Mouse (Mus musculus): Measurements from ENCODE around the gene Adap1. TPM values are rescaled to one million over a fixed set of nuclear protein-coding genes. Genes with fewer than 3 reads are reported as not detected.

Gene Adap1
- polyA plus RNA-seq, 1 experiment from 2014 or later = 3.3 TPM

DNA sequence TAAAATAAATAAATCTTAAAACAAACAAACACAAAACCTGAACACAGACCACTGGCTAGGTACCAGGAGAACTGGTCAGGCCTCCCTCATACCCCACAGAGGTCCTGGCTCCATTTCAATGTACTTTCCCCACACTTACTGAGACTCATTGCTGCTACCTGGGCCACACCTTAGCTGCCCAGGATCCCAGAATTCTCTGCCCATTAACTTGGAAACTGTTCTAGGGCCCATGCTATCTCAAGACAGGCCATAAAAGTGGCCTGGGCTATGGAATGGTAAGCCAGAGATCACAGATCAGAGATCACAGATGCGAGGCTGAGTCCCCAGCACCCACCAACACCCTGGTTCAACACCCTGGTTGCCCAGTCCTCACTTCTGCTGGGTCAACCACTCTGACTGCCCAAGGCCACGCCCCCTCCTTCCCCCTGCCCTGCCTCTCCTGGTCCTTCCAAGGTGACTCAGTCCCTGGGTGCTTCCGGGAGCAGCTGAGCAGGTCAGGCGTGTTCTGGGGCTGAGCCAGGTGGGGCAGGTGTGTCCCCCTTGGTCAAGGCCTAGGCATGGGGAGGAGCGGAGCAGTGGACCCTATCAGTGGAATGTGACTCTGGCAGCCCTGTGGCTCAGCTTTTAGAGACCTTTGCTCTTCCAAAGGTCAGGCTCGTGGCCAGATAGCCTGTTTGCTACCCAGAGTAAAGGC is 8.3 kb downstream of the Adap1 start:
- Histone ChIP-seq H3K27me3 (0 out of 2 replicates have a peak, but pooled peaks cover 6% of the 10 kb centered on the region), H3K27ac (no peak overlapping the region), H3K9me3 (no peaks in the 10 kb centered on the region), H3K4me2 (no peak overlapping the region), H3K36me3 (replicated peaks) (no peaks in the 10 kb centered on the region), H3K9ac (no peak overlapping the region), H3K4me1 (no peaks in the 10 kb centered on the region), H3K4me3 (replicated peaks) (no peak overlapping the region)
- no peak for ATAC-seq (ENCODE audit: low FRiP score)
- WGBS = 70% methylated on average over 6 of the region's 6 CpGs

GRCm38 (mm10) chr5:139314941-139315642 is 10.3 kb downstream of the Adap1 start:
- Histone ChIP-seq H3K4me2 (no peak overlapping the region), H3K27me3 (0 out of 2 replicates have a peak, but pooled peaks cover 10% of the 10 kb centered on the region), H3K9me3 (no peaks in the 10 kb centered on the region), H3K4me3 (replicated peaks) (no peak overlapping the region), H3K4me1 (no peaks in the 10 kb centered on the region), H3K9ac (no peak overlapping the region), H3K36me3 (replicated peaks) (no peaks in the 10 kb centered on the region), H3K27ac (no peak overlapping the region)
- ATAC-seq (ENCODE audit: low FRiP score) = no peak
- 84% methylated on average over 12 of the region's 12 CpGs for WGBS

DNA sequence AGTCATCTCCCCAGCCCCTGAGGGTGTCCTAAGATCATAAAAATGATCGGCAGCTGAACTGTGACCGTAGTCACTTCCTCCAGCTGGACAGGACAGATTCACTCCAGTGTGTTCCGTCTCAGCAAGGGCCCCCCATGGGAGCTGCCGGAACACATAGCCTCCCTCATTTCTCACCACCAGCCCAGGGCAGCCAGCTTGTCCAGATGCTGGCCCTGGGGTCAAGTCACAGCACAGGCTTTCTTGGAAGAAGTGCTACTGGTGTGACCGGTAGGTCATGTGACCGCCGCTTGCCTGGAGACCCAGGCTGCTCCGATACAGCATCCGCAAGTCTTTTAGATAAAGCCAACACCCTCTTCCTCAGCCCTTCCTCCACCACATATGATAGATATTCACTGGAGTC is 11.9 kb downstream of the Adap1 start:
- no peak overlapping the region for H3K27ac ChIP-seq
- H3K9me3 ChIP-seq = no peaks in the 10 kb centered on the region
- WGBS = 94% methylated on average over 9 of the region's 9 CpGs
- H3K36me3 ChIP-seq (replicated peaks) = no peaks in the 10 kb centered on the region
- no peak for ATAC-seq (ENCODE audit: low FRiP score)
- H3K4me3 ChIP-seq (replicated peaks) = no peak overlapping the region
- no peaks in the 10 kb centered on the region for H3K4me1 ChIP-seq
- 0 out of 2 replicates have a peak, but pooled peaks cover 10% of the 10 kb centered on the region for H3K27me3 ChIP-seq
- no peak overlapping the region for H3K9ac ChIP-seq
- H3K4me2 ChIP-seq = no peak overlapping the region

GRCm38 (mm10) chr5:139311822-139312221 is 13.6 kb downstream of the Adap1 start:
- Histone ChIP-seq H3K4me1 (no peaks in the 10 kb centered on the region), H3K36me3 (replicated peaks) (no peaks in the 10 kb centered on the region), H3K9me3 (no peaks in the 10 kb centered on the region), H3K27ac (no peak overlapping the region), H3K27me3 (0 out of 2 replicates have a peak, but pooled peaks cover 6% of the 10 kb centered on the region), H3K4me3 (replicated peaks) (no peak overlapping the region), H3K9ac (no peak overlapping the region), H3K4me2 (no peak overlapping the region)
- no peak for ATAC-seq (ENCODE audit: low FRiP score)
- WGBS = 88% methylated on average over 9 of the region's 9 CpGs

DNA sequence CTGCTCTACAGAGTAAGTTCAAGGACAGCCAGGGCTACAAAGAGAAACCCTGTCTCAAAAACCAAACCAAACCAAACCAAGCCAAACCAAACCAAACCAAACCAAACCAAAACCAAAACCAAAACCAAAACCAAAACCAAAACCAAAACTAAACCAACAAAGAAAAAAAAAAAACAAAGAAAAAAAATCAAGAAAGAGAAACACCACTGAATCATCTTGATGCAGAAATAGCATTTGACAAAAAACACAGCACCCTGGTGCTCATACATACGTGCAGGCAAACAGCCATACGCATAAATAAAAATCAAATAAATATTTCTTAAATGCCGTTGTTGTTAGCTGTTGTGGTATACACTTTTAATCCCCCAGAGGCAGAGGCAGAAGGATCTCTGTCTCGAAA is 14.9 kb downstream of the Adap1 start:
- Histone ChIP-seq H3K9me3 (no peaks in the 10 kb centered on the region), H3K27me3 (0 out of 2 replicates have a peak, but pooled peaks cover 6% of the 10 kb centered on the region), H3K36me3 (replicated peaks) (no peaks in the 10 kb centered on the region), H3K27ac (no peak overlapping the region), H3K4me3 (replicated peaks) (no peak overlapping the region), H3K4me1 (no peaks in the 10 kb centered on the region), H3K4me2 (no peak overlapping the region), H3K9ac (no peak overlapping the region)
- 92% methylated on average over 4 of the region's 4 CpGs for WGBS
- no peak for ATAC-seq (ENCODE audit: low FRiP score)

- no peak overlapping the region for H3K27ac ChIP-seq
- H3K36me3 ChIP-seq (replicated peaks) = no peaks in the 10 kb centered on the region
- no peak for ATAC-seq (ENCODE audit: low FRiP score)
- H3K4me1 ChIP-seq = no peaks in the 10 kb centered on the region
- no peak overlapping the region for H3K4me3 ChIP-seq (replicated peaks)
- H3K27me3 ChIP-seq = 0 out of 2 replicates have a peak, but pooled peaks cover 6% of the 10 kb centered on the region
- H3K9me3 ChIP-seq = no peaks in the 10 kb centered on the region
- 92% methylated on average over 3 of the region's 3 CpGs for whole genome bisulfite sequencing
- no peak overlapping the region for H3K4me2 ChIP-seq
- no peak overlapping the region for H3K9ac ChIP-seq
Measured at GRCm38 (mm10) chr5:139309946-139310345, 15.5 kb downstream of the Adap1 start.

- H3K36me3 ChIP-seq (replicated peaks) = no peaks in the 10 kb centered on the region
- H3K4me3 ChIP-seq (replicated peaks) = no peak overlapping the region
- no peak overlapping the region for H3K4me2 ChIP-seq
- H3K9ac ChIP-seq = no peak overlapping the region
- H3K27ac ChIP-seq = no peak overlapping the region
- H3K4me1 ChIP-seq = no peaks in the 10 kb centered on the region
- ATAC-seq (ENCODE audit: low FRiP score) = no peak
- H3K27me3 ChIP-seq = no peaks in the 10 kb centered on the region
- no peaks in the 10 kb centered on the region for H3K9me3 ChIP-seq
- WGBS = 89% methylated on average over 9 of the region's 9 CpGs
Measured at GRCm38 (mm10) chr5:139303646-139304061, 21.8 kb downstream of the Adap1 start.

GRCm38 (mm10) chr5:139302101-139302500 is 23.3 kb downstream of the Adap1 start:
- no peaks in the 10 kb centered on the region for H3K27me3 ChIP-seq
- WGBS = 83% methylated on average over 6 of the region's 6 CpGs
- no peak for ATAC-seq (ENCODE audit: low FRiP score)
- H3K27ac ChIP-seq = no peak overlapping the region
- H3K9me3 ChIP-seq = no peaks in the 10 kb centered on the region
- no peak overlapping the region for H3K9ac ChIP-seq
- no peak overlapping the region for H3K4me3 ChIP-seq (replicated peaks)
- H3K4me2 ChIP-seq = no peak overlapping the region
- H3K4me1 ChIP-seq = no peaks in the 10 kb centered on the region
- no peaks in the 10 kb centered on the region for H3K36me3 ChIP-seq (replicated peaks)

- Histone ChIP-seq H3K9ac (no peak overlapping the region), H3K4me3 (replicated peaks) (no peak overlapping the region), H3K9me3 (no peaks in the 10 kb centered on the region), H3K36me3 (replicated peaks) (no peaks in the 10 kb centered on the region), H3K27me3 (no peaks in the 10 kb centered on the region), H3K4me1 (no peaks in the 10 kb centered on the region), H3K27ac (no peak overlapping the region), H3K4me2 (no peak overlapping the region)
- WGBS = 82% methylated on average over 5 of the region's 5 CpGs
- ATAC-seq (ENCODE audit: low FRiP score) = no peak
Measured at GRCm38 (mm10) chr5:139297745-139298144, 27.7 kb downstream of the Adap1 start.

DNA sequence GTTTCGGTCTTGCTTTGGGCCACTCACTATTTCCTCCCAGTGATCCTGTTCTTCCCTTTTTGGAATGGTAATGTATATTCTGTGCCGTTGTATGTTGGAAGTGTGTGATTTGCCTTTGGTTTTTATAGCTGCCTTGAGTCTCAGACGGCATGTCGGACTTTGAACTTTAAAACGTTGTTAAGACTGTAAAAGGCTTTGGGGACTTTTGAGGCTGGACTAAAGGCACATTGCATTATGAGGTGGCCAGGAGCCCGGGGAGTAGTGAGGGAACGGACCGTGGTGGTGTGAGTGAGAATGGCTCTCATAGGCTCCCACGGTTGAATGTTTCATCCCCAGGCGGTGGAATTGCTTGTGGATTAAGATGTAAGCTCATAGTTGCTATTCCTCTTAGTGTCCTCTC is 28.3 kb downstream of the Adap1 start:
- Histone ChIP-seq H3K36me3 (replicated peaks) (no peaks in the 10 kb centered on the region), H3K4me1 (no peaks in the 10 kb centered on the region), H3K27me3 (no peaks in the 10 kb centered on the region), H3K9ac (no peak overlapping the region), H3K4me2 (no peak overlapping the region), H3K4me3 (replicated peaks) (no peak overlapping the region), H3K9me3 (no peaks in the 10 kb centered on the region), H3K27ac (no peak overlapping the region)
- 91% methylated on average over 10 of the region's 10 CpGs for WGBS
- ATAC-seq (ENCODE audit: low FRiP score) = no peak

- WGBS = 80% methylated on average over 2 of the region's 2 CpGs
- H3K4me1 ChIP-seq = no peaks in the 10 kb centered on the region
Measured at GRCm38 (mm10) chr5:139294089-139294488, 31.3 kb downstream of the Adap1 start.

GRCm38 (mm10) chr5:139291811-139292560 is 33.4 kb downstream of the Adap1 start:
- no peak for ATAC-seq (ENCODE audit: low FRiP score)
- Histone ChIP-seq H3K9me3 (no peaks in the 10 kb centered on the region), H3K36me3 (replicated peaks) (no peaks in the 10 kb centered on the region), H3K4me3 (replicated peaks) (no peak overlapping the region), H3K4me1 (no peaks in the 10 kb centered on the region), H3K9ac (no peak overlapping the region), H3K27me3 (no peaks in the 10 kb centered on the region), H3K4me2 (no peak overlapping the region), H3K27ac (no peak overlapping the region)
- WGBS = 69% methylated on average over 6 of the region's 6 CpGs

More at GRCm38 (mm10) chr5:139294089-139294488, 31.3 kb downstream of the Adap1 start:
- Histone ChIP-seq H3K27ac (no peak overlapping the region), H3K27me3 (no peaks in the 10 kb centered on the region), H3K36me3 (replicated peaks) (no peaks in the 10 kb centered on the region), H3K9me3 (no peaks in the 10 kb centered on the region), H3K9ac (no peak overlapping the region), H3K4me3 (replicated peaks) (no peak overlapping the region), H3K4me2 (no peak overlapping the region)
- ATAC-seq (ENCODE audit: low FRiP score) = no peak
